ENCODE assay signal across 20 mouse cellular contexts in the genomic region with DNA sequence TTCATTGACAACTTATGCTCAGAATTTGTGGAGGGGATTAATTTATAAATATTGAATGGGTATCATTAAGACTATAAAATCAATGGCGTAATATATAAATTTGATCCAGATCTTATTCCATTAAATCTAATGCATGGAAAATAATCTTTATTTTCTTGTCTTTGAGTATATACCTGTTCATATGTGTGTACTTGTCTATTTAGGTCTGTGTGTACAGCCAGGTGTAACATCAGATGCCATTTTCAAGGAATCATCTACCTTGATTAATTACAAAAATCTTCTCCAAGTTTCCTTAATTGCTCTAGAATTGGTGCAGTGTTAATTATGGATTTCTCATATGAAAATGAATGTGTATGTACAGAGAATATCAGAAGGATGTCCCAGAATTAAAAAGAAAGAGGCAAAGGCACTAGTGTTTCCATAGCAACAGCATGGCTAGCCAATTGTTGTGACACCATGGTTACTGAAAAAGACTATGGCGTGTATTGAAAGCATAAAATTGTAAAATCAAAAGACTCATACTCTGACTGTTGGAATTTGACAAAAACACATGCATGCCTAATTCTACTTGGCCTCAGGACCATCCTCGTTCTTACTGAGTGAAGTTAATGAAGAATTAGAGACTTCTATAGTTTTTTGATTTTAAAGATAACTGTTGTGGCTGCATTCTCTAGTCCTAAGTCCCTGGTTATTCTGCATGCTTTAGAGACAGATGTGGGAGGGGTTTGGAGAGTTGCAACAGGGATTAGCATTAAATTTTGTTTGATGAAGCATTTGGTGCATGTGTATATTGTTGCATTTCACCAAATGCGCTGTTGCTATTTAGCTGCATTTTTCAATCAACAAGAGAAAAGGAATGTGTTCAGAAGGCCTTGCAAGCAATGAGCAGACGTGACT.
DNase-seq lines count a peak whose midpoint lies in the region; ATAC-seq and TF ChIP-seq lines count a peak whose summit lies in the region.
"Had no signal": no experiment of that assay in that cellular context is flagged by ENCODE, and none has a peak within 500 bp of the region (broad histone marks: within the 10 kb centered on the region; RNA-seq: fewer than 3 reads in every experiment).

No protein-coding gene starts in this region.

- intact Hi-C loops in left cerebral cortex, adult 2 months (cut with DNase I): no loop called here

- H3K27ac ChIP-seq in left cerebral cortex, adult 2 months: no peak overlapping the region
- H3K27ac ChIP-seq in forebrain, embryonic 12.5 days: no peak overlapping the region
- no peak overlapping the region for H3K27ac ChIP-seq in hindbrain, postnatal 0 days
- H3K27ac ChIP-seq in stomach, postnatal 0 days (replicated peaks): no peak overlapping the region
- H3K27ac ChIP-seq: embryonic facial prominence, embryonic 10.5 days; limb, embryonic 13.5 days; midbrain, embryonic 12.5 days; neural tube, embryonic 12.5 days; stomach, embryonic 15.5 days had no signal

- no peaks in the 10 kb centered on the region for H3K9me3 ChIP-seq in forebrain, embryonic 12.5 days
- no peaks in the 10 kb centered on the region for H3K9me3 ChIP-seq in hindbrain, postnatal 0 days (ENCODE audit: low read length)
- H3K9me3 ChIP-seq in stomach, postnatal 0 days (ENCODE audit: control insufficient read depth, low read length): no peaks in the 10 kb centered on the region
- H3K9me3 ChIP-seq: embryonic facial prominence, embryonic 10.5 days; limb, embryonic 13.5 days; midbrain, embryonic 12.5 days; neural tube, embryonic 12.5 days; stomach, embryonic 15.5 days had no signal

- H3K4me3 ChIP-seq in left cerebral cortex, adult 2 months: no peak overlapping the region
- no peak overlapping the region for H3K4me3 ChIP-seq in forebrain, embryonic 12.5 days (replicated peaks)
- no peak overlapping the region for H3K4me3 ChIP-seq in hindbrain, postnatal 0 days (ENCODE audit: low read length)
- H3K4me3 ChIP-seq in stomach, postnatal 0 days (ENCODE audit: low read depth, low read length): no peak overlapping the region
- H3K4me3 ChIP-seq: embryonic facial prominence, embryonic 10.5 days; erythroblast, embryonic 14.5 days; limb, embryonic 13.5 days; midbrain, embryonic 12.5 days; neural tube, embryonic 12.5 days; stomach, embryonic 15.5 days had no signal

- ATAC-seq in forebrain, embryonic 12.5 days (ENCODE audit: low FRiP score): peak; percentile 51; the same call in 1 of the 2 replicates
- ATAC-seq in hindbrain, postnatal 0 days: peak; percentile 64
- no peak for ATAC-seq in stomach, postnatal 0 days (ENCODE audit: low FRiP score, low TSS enrichment)
- ATAC-seq: CD4-positive, CD25-positive, alpha-beta regulatory T cell, adult 4 months; liver, postnatal 0 days had no signal

- H3K4me1 ChIP-seq in forebrain, embryonic 12.5 days: 0 out of 2 replicates have a peak, but pooled peaks cover 4% of the 10 kb centered on the region
- H3K4me1 ChIP-seq in hindbrain, postnatal 0 days (ENCODE audit: insufficient read depth, low read length): no peaks in the 10 kb centered on the region
- H3K4me1 ChIP-seq in stomach, postnatal 0 days (replicated peaks; ENCODE audit: control insufficient read depth, insufficient read depth): no peaks in the 10 kb centered on the region
- H3K4me1 ChIP-seq: embryonic facial prominence, embryonic 10.5 days; limb, embryonic 13.5 days; midbrain, embryonic 12.5 days; neural tube, embryonic 12.5 days; stomach, embryonic 15.5 days had no signal

- no peak overlapping the region for H3K4me2 ChIP-seq in forebrain, embryonic 12.5 days
- H3K4me2 ChIP-seq in hindbrain, postnatal 0 days (ENCODE audit: low read depth, low read length): no peak overlapping the region
- H3K4me2 ChIP-seq in stomach, postnatal 0 days (replicated peaks; ENCODE audit: low read depth): no peak overlapping the region
- H3K4me2 ChIP-seq: limb, embryonic 13.5 days; midbrain, embryonic 12.5 days; neural tube, embryonic 12.5 days; stomach, embryonic 15.5 days had no signal

- TF ChIP-seq POLR2A in brain, embryonic 14.5 days (IDR thresholded peaks at IDR 0.05; ENCODE audit: borderline replicate concordance, extremely low read depth, insufficient read depth, insufficient read length, poor library complexity, severe bottlenecking): no peak

- H3K27me3 ChIP-seq in forebrain, embryonic 12.5 days: no peaks in the 10 kb centered on the region
- no peaks in the 10 kb centered on the region for H3K27me3 ChIP-seq in hindbrain, postnatal 0 days (ENCODE audit: insufficient read depth, low read length)
- H3K27me3 ChIP-seq in stomach, postnatal 0 days (ENCODE audit: control insufficient read depth, insufficient read depth, low read length): no peaks in the 10 kb centered on the region
- H3K27me3 ChIP-seq: limb, embryonic 13.5 days; midbrain, embryonic 12.5 days; neural tube, embryonic 12.5 days; stomach, embryonic 15.5 days had no signal

- no peaks in the 10 kb centered on the region for H3K36me3 ChIP-seq in forebrain, embryonic 12.5 days (replicated peaks)
- no peaks in the 10 kb centered on the region for H3K36me3 ChIP-seq in hindbrain, postnatal 0 days (ENCODE audit: insufficient read depth, low read length)
- H3K36me3 ChIP-seq in stomach, postnatal 0 days (ENCODE audit: control insufficient read depth, insufficient read depth, low read length): no peaks in the 10 kb centered on the region
- H3K36me3 ChIP-seq: embryonic facial prominence, embryonic 10.5 days; limb, embryonic 13.5 days; midbrain, embryonic 12.5 days; neural tube, embryonic 12.5 days; stomach, embryonic 15.5 days had no signal

- peak; percentile 5 for DNase-seq in left cerebral cortex, adult 11 months (ENCODE audit: low spot score)
- no peak for DNase-seq in left cerebral cortex, adult 2 months (ENCODE audit: extremely low spot score in 1 of 2, low spot score in 2 of 2)
- DNase-seq in brain, embryonic 14.5 days (ENCODE audit: low read depth): peak; percentile 73
- DNase-seq in hindbrain, postnatal 0 days (ENCODE audit: low spot score): peak; percentile 65
- DNase-seq in stomach, postnatal 0 days (ENCODE audit: low spot score): no peak
- DNase-seq in thymus, adult 18-20 months: no peak
- DNase-seq: adrenal gland, adult 2 months; heart, postnatal 10 days; liver, postnatal 0 days; lung, postnatal 36 days; spleen, adult 18-20 months; thymus, postnatal 25 days had no signal

- TF ChIP-seq EP300 in stomach, postnatal 0 days (optimal IDR thresholded peaks at IDR 0.05): no peak

- 66% methylated on average over 5 of the region's 5 CpGs for WGBS in forebrain, embryonic 12.5 days
- WGBS in hindbrain, postnatal 0 days: 48% methylated on average over 5 of the region's 5 CpGs
- 81% methylated on average over 5 of the region's 5 CpGs for WGBS in stomach, postnatal 0 days

- H3K9ac ChIP-seq in forebrain, embryonic 12.5 days: no peak overlapping the region
- H3K9ac ChIP-seq in hindbrain, postnatal 0 days (replicated peaks; ENCODE audit: low read length): no peak overlapping the region
- H3K9ac ChIP-seq in stomach, postnatal 0 days (ENCODE audit: low read length): no peak overlapping the region
- H3K9ac ChIP-seq: limb, embryonic 13.5 days; liver, postnatal 0 days; midbrain, embryonic 12.5 days; neural tube, embryonic 12.5 days; stomach, embryonic 15.5 days had no signal

- TF ChIP-seq CTCF in left cerebral cortex, adult 2 months (IDR thresholded peaks at IDR 0.05): no peak
- no peak for TF ChIP-seq CTCF in brain, embryonic 14.5 days (IDR thresholded peaks at IDR 0.05; ENCODE audit: borderline replicate concordance, extremely low read depth, insufficient read depth, insufficient read length)
- TF ChIP-seq CTCF in hindbrain, postnatal 0 days (IDR thresholded peaks at IDR 0.05; ENCODE audit: low read depth): no peak
- no peak for TF ChIP-seq CTCF in stomach, postnatal 0 days (IDR thresholded peaks at IDR 0.05; ENCODE audit: low read depth)

Comparison
In these comparisons a context has a peak if more than half of its experiments do, and no peak if none do; other contexts are left out.
1. DNase-seq: peak in left cerebral cortex, adult 11 months (single experiment), brain, embryonic 14.5 days (single experiment) and hindbrain, postnatal 0 days (single experiment); none in left cerebral cortex, adult 2 months (0 of 2), stomach, postnatal 0 days (single experiment) and thymus, adult 18-20 months (0 of 2).